Mouse (Mus musculus) gastrocnemius, adult 8-10 months (tissue): ENCODE measurements around the gene Upk1a. TPM values are rescaled to one million over a fixed set of nuclear protein-coding genes. Genes with fewer than 3 reads are reported as not detected.

Source experiments
- DNase-seq, 2 experiments: peaks; one replicate each; pipeline ENCODE4 v3.0.0; 2022; ENCODE audit warnings: low spot score in 2 of 2
- total RNA-seq, 4 experiments: library from RNA; stranded (reverse); gene quantifications; 2 replicates each; pipeline ENCODE4 v1.2.4; 2022

Upk1a gene
- total RNA-seq, 4 experiments from 2014 or later = 0.20 TPM; not detected in 3

DNA sequence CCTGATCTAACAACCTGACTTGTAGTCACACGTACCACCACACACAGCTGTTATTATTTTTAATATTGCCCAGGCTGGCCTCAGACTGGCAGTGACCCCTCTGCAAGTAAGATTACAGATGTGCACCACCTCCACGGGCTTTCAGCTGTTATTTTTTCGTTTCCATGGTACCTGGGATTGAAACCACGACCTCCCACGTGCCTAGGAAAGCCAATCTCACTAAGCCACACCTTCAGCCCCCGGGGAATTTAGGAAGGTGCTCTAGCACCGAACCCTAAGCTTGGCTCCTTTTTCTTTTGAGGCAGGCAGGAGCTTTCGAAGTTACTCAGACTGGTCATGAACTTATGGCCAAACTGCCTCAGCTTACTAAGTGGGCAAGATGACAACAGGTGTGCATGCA is 8.2 kb downstream of the Upk1a start:
- DNase-seq = no peak

DNA sequence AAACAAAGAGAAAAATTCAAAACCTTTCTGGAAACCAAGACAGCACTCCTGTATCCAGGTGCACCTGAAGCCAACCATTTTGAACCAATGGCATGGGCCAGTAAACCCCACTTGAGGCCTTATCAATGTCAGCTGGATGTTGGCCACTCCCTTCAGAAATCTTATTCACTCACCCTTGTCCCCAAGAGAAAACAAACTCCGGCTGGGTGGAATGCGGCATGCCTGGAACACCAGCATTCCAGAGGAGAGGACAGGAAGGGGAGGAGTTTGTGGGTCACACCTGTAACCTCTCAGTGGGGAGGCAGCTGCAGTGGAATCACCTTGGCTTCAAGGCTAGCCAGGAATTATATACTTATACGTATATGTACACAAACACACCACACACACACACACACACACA is 10.1 kb downstream of the Upk1a start:
- no peak for DNase-seq

DNA sequence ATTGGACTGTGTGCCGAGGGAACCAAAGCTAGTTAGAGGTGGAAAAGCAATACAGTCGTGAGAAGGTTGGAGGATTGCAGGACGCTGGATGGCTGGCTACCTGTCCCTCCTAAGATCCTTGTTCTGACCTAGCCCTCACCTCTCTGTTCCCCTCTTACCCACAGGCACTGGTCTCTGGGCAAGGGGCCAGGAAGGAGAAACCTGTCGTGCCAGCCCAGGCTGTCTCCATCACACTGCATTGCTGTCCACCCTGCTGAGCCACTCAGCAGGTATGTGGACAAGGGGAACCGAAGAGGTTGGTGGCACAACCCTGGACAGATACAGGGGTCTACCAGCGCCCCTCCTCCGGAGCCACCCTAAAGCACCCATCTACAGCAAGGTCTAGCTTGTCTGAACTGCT is 12.0 kb downstream of the Upk1a start:
- DNase-seq = no peak

DNA sequence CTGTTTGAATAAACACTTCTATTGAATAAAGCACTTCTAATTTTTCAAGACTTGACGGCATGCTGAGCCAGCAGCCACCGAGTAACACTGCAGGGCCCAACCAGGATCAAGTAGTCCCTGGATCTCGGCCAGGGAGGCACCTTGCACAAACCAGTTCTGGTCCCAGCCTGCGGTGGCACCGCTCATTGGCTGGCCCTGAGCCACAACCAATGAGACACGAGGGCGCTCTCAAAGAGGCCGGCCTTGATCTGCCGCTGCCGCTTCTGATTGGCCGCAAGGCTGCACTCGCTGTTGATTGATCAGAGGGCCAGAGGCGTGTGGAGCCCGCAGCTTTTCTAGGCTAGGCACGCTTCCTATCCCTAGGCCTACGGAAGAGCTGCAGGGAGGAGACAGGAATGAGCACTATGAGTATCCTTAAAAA is 12.7 kb downstream of the Upk1a start:
- peak; percentile 62 to 73 for DNase-seq

DNA sequence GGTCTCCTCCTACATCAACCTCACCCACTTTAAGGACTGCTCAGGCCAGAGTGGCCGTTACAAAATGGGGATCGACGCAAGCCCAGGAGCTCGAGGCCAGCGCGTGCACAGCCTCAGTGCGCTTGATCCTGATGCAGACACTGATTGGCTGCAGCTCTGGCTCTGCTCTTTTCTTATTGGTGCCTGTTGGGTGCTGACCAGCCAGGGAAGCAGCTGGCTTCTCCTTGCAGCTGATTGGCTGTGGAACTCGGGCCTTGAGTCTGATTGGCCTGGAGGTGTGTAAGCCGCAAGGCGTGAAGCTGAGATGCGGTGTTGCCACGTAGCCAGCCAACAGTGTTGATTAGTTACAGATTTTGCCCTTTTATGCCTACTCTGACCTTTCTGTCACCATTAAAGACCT is 13.9 kb downstream of the Upk1a start, which contains the start of gene Zbtb32:
Gene Zbtb32 (minus strand): TSS at position 124 of the 400 bp plus-strand sequence.
- no peak for DNase-seq

DNA sequence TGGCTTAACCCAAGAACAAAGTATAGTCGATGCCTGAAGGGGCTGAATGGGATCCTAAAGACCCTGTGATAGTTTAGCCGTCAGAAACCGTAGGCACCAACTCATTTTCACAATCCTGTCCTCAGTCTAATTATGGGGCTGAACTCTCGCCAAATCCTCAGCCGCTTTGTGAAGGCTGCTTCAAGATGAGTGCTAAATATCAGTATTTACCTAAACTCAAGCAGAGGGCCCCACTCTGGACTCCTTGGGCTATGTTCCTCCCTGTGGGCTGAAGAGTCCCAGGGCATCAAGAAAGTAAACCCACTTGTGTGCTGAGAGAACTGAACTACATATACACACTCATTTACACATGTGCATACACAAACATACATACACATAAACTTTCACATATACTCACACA is 15.8 kb downstream of the Upk1a start:
- DNase-seq = no peak

DNA sequence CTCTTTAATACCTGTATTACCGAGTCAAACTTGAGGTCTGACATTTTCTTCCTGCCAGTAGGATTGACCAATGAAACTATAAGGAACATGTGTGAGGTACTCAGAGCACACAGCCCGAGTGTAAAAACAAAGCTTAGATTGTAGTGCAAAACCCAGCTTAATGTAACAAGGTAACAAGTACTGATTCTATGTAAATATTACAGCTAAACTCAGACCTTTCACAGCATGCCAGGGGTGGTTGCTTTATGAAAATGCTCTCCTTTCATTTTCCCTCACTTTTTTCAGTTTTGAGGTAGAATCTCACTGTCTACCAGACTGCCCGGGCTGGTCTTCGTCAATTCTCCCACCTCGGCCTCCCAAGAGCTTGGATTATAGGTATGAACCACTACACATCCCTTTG is 16.6 kb downstream of the Upk1a start:
- no peak for DNase-seq

DNA sequence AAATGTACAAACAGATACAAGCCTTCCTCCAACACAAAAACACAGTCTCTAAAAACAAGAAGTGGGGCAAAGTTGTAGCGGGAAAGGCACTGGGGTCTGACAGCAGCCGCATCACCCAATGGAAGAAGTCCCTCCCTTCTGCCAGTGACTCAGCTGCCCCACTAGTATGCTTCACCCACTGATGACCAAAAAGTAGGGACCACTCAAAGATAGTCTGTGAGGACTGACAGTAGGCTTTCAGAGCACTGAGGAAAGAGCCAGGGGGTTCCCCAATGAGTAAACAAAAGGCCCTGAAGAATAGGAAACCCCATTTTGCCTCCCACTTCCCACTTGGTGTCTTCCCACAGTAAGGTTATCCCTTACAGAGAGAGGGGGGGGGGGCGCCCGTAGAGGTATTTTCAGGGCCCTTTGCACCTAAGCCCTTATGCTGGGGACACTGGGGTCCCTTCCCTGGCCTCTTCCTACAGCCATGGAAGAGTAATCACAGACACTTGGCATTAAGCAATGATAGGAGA is 18.1 kb downstream of the Upk1a start:
- no peak for DNase-seq

DNA sequence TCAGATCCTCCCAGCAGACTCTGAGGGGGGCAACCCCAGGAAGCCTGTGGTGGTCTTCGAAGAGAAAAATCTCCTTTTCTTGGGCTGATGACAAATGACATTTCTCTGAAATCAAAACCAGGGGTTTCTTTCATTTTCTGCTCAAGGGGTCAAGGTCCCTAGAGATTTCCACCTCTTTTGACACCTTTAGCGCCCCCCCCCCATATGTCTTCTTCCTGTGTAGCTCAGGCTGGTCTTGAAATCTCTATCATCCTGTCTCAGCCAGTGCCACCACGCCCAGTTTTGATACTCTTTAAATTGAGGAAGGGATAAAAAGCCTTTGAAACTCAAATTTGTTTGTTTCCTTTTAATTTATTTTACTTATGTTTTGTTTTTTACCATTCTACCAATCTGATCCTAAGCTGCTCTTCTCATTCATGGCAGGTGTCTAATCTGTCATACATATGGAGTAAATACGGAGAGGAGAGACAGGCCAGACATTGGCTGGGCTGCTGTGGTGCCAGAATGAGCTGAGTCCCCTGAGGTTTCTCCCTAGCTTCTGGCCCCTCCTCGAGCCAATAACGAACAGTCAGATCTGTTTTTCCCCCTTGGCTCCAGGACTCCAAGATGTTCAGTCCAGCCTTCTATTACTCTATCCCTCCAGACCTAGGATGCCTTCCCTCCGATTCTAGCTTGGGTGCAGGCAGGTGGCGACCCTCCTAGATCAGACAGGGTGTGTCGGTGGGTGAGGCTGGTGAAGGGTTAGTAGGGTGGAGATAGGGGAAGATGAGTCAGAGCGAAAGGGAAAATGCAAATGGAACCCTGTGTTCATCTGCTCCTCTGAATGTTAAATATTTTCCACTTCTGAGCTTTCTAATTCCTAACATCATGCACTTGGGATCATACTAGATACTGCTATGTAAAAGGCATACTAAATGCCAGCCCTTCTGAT is 18.8 kb downstream of the Upk1a start:
- DNase-seq = no peak

DNA sequence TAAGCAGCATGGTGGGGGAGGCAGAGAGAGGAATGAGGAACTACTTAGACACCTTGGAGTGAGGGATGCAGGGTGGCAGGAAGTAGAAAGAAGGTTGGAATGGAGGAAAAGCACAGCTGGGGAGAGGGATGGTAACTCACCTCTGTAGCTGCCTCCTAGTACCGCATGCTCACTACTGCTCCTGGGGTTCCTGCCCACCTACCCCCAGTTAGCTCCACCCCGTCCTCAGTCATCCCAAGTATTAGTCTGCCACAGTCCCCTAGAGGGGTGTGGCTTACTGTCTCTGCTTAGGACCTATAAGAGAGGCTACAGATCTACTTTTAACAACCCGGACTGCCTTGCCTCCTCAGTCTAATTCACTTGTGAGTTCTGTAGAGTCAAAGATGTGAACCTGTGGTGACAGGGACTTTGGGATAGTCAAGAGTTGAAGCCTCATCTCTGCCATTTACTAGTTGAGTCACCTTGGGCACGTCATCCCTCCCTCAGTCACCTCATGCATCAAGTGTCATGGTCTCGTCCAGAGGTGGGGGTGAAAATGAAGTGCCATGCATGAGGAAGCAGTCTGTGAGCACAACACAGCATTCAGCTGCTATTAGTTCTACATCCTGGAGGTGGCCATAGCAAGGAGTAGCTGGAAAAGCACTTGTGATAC is 19.7 kb downstream of the Upk1a start:
- DNase-seq = no peak

DNA sequence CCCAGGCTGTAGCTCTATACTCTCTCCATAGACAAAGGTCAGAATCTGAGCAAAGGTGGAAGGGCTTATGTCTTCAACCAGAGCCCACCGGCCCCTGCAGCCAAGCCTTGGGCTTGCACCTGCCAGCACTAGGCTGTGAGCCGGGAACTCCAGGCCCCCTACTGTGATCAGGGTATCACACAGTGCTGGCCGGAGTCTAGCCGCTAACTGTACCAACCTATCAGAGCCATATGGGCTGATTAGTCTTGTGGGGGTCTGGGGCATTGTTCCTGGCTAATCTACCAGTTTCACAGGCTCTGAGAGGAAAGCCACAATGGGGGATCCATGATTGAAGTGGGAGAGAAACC is 21.1 kb downstream of the Upk1a start:
- DNase-seq = no peak

DNA sequence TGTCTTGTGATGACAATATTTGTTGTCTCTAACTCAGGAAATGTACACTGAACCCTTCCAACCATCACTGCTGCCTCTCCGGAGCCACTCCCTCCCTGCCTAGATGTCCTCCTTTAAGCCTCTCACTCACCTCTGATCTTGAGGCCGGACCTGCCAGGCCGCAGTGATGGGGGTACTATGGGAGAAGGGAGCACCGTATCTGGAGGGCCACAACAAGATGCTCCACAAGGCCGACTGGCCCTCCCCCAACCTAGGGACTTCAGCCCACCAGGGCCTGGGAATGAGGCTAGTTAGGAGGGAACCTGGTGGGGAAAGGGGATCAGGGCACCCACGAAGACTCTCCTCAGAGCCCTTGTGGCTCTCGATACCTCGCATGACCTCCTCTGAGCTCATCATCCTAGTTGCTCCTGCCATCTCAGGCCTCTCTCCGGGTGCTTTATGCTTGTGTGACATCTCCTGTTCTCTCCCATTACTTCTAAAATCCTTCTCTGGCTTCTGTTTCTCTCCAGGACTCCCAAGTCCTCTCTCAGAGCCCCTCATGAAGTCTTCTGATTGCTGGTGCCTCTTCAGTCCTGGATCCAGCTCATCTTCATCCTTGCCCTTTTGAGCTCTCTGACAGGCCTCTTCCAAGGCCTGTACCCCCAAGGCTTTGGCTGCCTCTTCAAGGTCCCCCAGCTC is 21.6 kb downstream of the Upk1a start:
- no peak for DNase-seq

DNA sequence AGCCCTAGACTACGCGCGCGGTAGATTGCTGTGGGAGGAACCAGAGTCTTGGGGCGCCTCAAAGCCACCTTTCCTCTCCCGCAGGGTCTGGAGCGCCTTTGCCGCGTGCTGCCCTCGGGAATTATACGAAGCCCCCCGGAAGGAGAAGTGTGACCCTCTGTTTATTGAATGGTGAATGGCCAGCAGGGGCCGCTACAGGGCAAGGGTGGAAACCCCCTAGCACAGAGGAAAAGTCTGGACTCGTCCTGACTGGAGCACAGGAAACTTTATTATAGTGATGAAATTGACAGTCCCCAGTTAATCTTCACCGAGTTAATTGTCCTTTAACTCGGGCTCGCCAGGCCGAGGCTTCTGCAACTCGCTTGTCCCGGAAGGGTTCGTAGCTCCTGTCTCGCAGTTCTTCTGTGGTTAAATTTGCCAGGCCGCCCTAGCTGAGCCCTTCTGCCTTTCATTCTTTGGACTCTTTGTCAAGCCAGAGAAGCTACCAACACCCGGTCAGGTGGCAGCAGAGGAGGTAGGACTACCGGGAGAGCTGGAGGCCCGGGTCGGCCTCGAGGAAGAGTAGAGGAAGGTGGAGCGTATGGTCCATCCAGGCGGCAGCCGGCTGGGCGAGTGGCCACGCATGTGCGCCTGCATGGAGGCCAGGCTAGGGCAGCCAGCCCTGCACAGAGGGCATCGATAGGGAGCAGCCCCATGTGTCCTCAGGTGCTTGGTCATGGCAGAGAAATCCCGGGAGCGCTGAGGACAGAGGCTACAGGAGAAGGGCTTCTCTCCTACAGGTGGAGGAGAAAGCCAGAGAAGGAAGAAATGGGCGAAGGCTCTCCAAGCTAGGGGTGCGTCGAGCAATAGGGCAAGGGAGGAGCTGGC is 23.0 kb downstream of the Upk1a start:
- peak; percentile 69 to 73 for DNase-seq

DNA sequence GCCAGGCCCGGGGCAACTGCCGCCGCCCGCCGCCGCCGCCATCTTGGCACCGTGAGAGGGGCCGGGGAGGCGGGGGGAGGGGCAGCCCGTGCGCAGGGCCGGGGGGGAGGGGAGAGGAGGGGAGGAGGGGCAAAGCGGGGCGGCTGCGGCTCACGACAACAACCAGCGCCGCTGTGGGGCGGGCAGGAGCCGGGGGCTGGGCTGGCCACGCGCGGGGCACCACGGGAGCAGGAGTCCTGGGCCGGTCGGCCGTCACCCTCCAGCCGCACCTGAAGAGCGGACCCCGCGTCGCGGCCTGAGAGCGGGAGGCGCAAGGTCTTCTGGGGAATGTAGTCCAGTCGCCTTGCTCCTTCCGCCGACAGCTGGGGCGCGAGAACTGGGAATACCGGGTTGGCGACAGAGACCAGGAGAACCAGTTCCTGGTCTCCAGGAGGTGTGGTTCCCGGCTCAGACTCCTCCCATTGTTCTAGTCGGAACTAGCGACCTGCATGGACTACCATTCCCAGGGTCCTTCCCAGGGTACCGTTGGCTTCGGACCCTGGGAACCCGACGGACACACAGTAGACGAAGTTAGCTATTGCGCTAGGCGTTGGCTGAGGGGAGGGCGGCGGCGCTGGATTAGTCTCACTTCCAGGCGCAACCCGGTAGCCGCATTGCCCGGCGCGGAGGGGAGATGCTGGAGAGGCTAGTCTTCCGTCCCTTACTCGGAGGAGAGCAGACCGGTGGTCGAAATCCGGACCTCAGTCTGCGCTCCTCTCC is 23.8 kb downstream of the Upk1a start, which contains the start of gene Kmt2b:
Gene Kmt2b (minus strand): TSS at position 51 of the 759 bp plus-strand sequence.
- DNase-seq = peak; percentile 95 to 98

DNA sequence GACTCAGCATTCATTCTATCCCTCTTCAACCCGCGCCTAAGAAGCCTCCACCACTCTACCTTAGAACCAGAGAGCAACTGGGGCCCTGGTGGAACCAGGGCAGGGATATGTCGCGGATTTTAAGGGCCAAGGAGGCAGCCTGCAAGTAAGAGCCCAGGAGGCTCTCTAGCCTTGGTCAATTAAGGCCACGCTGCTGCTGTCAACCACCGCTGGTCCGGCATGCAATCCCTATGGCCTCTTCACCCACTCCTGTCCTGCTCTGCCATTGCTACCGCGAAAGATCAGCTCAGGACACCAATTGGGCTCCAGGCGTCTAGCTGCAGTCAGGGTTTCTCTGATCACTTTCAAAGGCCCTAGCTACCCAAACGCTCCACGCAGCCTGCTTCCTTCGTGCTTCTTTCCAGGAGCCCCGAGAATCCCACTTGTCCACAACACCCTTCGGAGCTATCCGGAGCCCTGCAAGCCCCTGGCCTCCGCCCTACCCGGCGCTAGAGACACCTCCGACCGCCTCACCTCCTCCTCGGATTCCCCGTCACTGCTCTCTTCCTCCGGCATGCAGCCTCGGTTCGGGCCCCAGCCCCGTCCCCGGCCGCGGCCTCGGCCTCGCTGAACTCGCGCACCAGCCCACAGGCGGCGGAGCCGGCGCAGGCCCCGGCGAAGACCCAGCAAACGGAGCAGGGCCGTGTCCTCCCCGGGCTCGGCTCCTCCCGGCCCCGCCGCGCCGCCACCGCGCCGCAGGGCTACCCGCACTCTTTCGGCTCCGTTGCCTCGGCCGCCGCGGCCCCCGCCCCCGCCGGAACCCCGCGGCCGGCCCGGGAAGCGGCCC is 24.6 kb downstream of the Upk1a start:
- DNase-seq = peak; percentile 42 to 46

DNA sequence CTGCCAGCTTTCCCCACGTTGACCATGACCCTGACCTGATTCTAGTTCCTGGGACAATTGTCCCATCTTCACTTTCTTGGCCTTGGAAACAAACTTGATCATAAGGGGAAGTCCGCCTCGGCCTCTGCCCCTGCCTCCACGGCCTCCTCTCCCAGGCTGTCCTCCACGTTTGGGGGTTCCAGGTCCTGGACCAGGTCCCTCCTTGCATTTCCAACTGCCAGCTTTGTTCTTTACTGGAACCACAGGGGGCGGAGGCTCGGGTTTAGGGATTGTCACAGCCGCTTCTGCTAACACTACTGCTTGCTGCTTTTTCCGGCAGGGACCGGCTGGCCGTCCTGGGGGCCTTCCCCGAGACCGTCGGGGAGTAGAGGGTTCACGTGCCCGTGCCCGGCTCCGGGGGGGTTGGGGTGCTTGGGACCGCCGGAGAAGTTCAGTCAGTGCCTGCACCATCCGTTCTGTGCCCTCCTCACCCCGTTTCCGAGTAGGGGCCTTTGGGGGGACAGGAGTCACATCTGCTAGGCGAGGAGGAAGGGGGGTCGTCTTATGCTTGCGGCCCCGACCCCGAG is 26.1 kb downstream of the Upk1a start:
- no peak for DNase-seq

DNA sequence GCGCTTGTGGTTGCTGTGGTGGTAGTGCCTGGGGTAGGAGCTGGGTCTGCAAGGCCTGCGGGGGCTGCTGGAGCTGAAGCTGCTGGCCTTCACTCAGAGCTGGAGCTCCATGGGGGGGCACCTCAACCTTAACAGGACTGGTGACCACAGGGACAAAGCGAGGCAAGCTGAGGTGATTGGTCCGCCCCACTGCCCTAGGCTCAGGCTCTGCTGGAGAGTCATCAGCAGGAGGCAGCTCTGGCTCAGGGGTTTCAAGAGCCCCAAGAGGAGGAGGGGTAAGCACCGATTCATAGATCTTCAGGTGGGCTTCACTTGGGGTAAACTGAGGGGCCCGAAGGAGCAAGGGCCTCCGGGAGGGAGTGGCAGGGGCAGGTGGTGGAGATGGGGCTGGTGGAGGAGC is 27.5 kb downstream of the Upk1a start:
- no peak for DNase-seq

DNA sequence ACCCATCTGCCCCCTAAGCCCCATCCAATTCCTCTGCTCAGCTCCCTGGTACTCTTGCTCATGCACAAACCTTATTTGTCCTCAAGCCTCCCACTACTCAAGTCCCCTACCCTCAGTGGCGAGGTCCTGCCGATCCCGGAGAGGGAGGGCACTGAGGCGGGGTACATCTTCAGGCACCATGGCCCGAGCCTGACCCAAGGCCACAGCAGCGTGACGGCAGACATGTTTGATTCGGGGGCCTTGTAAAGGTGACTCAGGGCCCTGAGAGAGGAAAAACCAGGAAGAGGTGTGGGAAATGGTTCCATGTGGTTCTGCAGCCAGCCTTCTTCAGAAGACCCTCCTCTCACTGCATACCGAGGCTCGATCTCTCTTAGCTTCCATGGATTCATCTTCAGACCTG is 28.3 kb downstream of the Upk1a start:
- no peak for DNase-seq

DNA sequence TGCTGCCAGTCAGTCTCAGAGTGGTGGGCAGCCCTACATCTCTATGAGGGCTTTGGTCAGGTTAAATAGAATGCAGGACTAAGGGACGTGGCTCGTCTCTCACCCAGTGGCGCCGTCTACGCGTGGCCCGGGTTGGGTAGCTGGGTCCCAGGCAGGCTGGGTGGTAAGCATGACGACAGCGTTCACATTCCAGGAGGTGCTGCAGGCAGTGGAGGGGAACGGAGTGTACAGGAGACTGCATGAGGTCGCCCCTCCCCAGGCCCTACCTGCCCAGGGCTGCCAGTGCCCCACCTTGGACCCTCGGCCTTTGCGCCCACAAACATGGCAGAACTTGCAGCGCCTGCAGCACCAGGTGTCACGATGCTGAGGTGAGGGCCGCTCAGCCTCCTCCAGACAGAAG is 31.1 kb downstream of the Upk1a start:
- DNase-seq = peak in 1 of 2 experiments; percentile 1
